Mouse (Mus musculus) neural tube, embryonic 13.5 days (tissue): ENCODE data around the gene Ndufa4l2. TPM values are rescaled to one million over a fixed set of nuclear protein-coding genes. Genes with fewer than 3 reads are reported as not detected.

Experiments used
- ATAC-seq: fragments of 200-750 bp; cut with Nextera tagmentation; 2 replicates; pipeline ENCODE4 v1.8.0; 2017; ENCODE audit warnings: low read depth, mild to moderate bottlenecking, moderate TSS enrichment, moderate library complexity
- H3K27ac ChIP-seq: fragments of 300-500 bp; sonication (generic); replicated peaks from 2 replicates; pipeline ENCODE4 v1.5.1; 2015; ENCODE audit warnings: moderate library complexity, mild to moderate bottlenecking, inconsistent platforms
- H3K27me3 ChIP-seq: fragments of 300-500 bp; sonication (generic); 2 replicates; pipeline ENCODE4 v1.6.1; 2015; ENCODE audit warnings: mild to moderate bottlenecking, inconsistent platforms
- H3K36me3 ChIP-seq: fragments of 300-500 bp; sonication (generic); 2 replicates; pipeline ENCODE4 v1.6.1; 2015; ENCODE audit warnings: mild to moderate bottlenecking, inconsistent platforms
- H3K4me1 ChIP-seq: fragments of 300-500 bp; sonication (generic); replicated peaks from 2 replicates; pipeline ENCODE4 v1.6.1; 2015; ENCODE audit warnings: inconsistent platforms
- H3K4me2 ChIP-seq: fragments of 300-500 bp; sonication (generic); 2 replicates; pipeline ENCODE4 v1.6.1; 2015; ENCODE audit warnings: inconsistent platforms, mild to moderate bottlenecking, moderate library complexity
- H3K4me3 ChIP-seq: fragments of 300-500 bp; sonication (generic); 2 replicates; pipeline ENCODE4 v1.5.1; 2015; ENCODE audit warnings: mild to moderate bottlenecking, inconsistent platforms
- H3K9ac ChIP-seq: fragments of 300-500 bp; sonication (generic); 2 replicates; pipeline ENCODE4 v1.6.1; 2015; ENCODE audit warnings: moderate library complexity, mild to moderate bottlenecking, inconsistent platforms
- H3K9me3 ChIP-seq: fragments of 300-500 bp; sonication (generic); 2 replicates; pipeline ENCODE4 v1.6.1; 2016; ENCODE audit warnings: inconsistent platforms
- WGBS: fragments of 180-500 bp; shearing (Covaris S2); methylation state at CpG from one replicate; pipeline ENCODE4 v1.1.7; 2015; 5-methylcytosine and 5-hydroxymethylcytosine counted together
- polyA plus RNA-seq: library from polyadenylated mRNA; unstranded; fragments of >200 nt; fragmentation: Nextera tagmentation; extraction: Ambion mirVana; gene quantifications from 2 replicates; pipeline ENCODE4 v1.2.1, GENCODE M21; 2015

Ndufa4l2 gene
- polyA plus RNA-seq, 1 experiment from 2014 or later: 10.6 TPM

DNA sequence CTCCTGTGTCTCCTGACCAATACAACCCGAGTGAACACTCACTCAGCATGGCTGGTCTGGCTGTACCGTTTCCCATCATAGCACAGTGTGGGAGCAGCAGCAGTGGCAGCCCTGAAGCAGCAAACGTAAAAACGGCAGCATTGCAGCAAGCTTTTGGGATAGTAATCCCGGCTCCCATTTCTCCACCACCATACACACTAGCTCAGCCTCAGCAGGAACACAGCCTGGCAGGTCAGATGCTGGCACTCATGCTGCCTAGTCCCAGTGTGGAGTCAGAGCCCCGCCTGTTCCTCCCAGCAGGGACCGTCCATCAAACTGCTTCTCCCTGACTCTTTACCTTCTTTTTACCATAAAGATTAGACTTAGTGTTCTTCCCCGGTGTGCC, 23.6 kb upstream of the Ndufa4l2 start:
- H3K9ac ChIP-seq: peak overlapping the region; percentile 41; the same call in 1 of the 2 replicates
- 58% methylated on average over 8 of the region's 8 CpGs for WGBS
- no peak overlapping the region for H3K4me3 ChIP-seq
- ATAC-seq: peak; percentile 20; the same call in 1 of the 2 replicates
- H3K9me3 ChIP-seq: no peaks in the 10 kb centered on the region
- H3K27ac ChIP-seq: peak overlapping the region; percentile 80
- peaks cover 79% of the 10 kb centered on the region for H3K36me3 ChIP-seq
- H3K27me3 ChIP-seq: no peaks in the 10 kb centered on the region
- H3K4me2 ChIP-seq: no peak overlapping the region
- peaks cover 48% of the 10 kb centered on the region for H3K4me1 ChIP-seq

GRCm38 (mm10) chr10:127492118-127492517, 22.6 kb upstream of the Ndufa4l2 start:
- WGBS: 87% methylated on average over 3 of the region's 3 CpGs
- Histone ChIP-seq H3K9me3 (no peaks in the 10 kb centered on the region), H3K36me3 (peaks cover 82% of the 10 kb centered on the region), H3K27me3 (no peaks in the 10 kb centered on the region), H3K4me2 (no peak overlapping the region), H3K9ac (no peak overlapping the region), H3K4me1 (peaks cover 48% of the 10 kb centered on the region), H3K27ac (peak overlapping the region; percentile 80; the same call in 1 of the 2 replicates), H3K4me3 (no peak overlapping the region)
- no peak for ATAC-seq

GRCm38 (mm10) chr10:127496156-127496555, 18.6 kb upstream of the Ndufa4l2 start:
- H3K4me3 ChIP-seq: no peak overlapping the region
- H3K27ac ChIP-seq: no peak overlapping the region
- peaks cover 11% of the 10 kb centered on the region for H3K4me1 ChIP-seq
- peaks cover 91% of the 10 kb centered on the region for H3K36me3 ChIP-seq
- H3K4me2 ChIP-seq: no peak overlapping the region
- H3K9ac ChIP-seq: no peak overlapping the region
- 94% methylated on average over 3 of the region's 3 CpGs for WGBS
- H3K9me3 ChIP-seq: no peaks in the 10 kb centered on the region
- H3K27me3 ChIP-seq: no peaks in the 10 kb centered on the region
- ATAC-seq: no peak

DNA sequence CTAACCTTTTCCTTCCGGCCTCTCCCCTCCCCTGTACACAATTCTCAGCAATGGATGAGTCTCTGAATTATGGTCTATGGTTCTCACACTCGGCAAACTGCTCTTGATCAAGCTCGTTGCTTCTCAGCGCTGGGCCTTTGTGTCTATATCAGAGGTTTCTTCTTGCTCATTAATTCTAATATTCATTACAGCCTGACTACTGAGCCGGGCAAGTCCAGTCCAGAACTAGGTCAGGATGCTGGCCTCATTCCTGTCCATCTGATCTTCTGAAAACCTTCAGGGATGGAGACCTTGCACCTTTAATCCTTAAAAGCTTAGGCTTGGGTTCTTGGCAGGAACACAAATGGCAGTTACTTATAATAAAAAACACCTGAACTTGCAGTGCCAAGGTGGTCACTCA, 15.3 kb upstream of the Ndufa4l2 start:
- ATAC-seq: no peak
- H3K4me1 ChIP-seq: no peaks in the 10 kb centered on the region
- no peak overlapping the region for H3K9ac ChIP-seq
- no peak overlapping the region for H3K4me3 ChIP-seq
- H3K9me3 ChIP-seq: no peaks in the 10 kb centered on the region
- no peak overlapping the region for H3K4me2 ChIP-seq
- no peak overlapping the region for H3K27ac ChIP-seq
- H3K27me3 ChIP-seq: no peaks in the 10 kb centered on the region
- peaks cover 76% of the 10 kb centered on the region for H3K36me3 ChIP-seq
- WGBS: 83% methylated on average over 5 of the region's 5 CpGs

DNA sequence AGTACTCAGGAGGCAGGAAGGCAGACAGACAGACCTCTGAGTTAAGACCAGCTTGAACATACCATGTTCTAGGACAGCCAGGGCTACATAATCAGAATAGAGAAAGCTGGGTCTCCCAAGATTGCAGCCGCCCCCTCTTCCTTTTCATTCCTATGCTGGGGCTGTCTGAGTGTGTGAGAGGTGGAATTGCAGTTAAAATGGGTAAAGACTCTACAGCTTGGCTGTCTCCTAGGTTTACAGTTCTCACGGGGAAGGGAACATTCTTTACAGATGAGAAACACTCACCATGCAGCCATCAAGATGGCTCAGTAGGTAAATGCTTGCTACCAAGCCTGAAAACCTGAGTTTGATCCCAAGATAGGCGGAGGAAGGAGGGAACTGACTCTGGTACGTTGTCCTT, 14.7 kb upstream of the Ndufa4l2 start:
- H3K36me3 ChIP-seq: peaks cover 72% of the 10 kb centered on the region
- no peak overlapping the region for H3K9ac ChIP-seq
- H3K27me3 ChIP-seq: no peaks in the 10 kb centered on the region
- H3K9me3 ChIP-seq: no peaks in the 10 kb centered on the region
- no peak overlapping the region for H3K4me2 ChIP-seq
- no peak for ATAC-seq
- 93% methylated on average over 4 of the region's 4 CpGs for WGBS
- no peak overlapping the region for H3K4me3 ChIP-seq
- no peaks in the 10 kb centered on the region for H3K4me1 ChIP-seq
- H3K27ac ChIP-seq: no peak overlapping the region

DNA sequence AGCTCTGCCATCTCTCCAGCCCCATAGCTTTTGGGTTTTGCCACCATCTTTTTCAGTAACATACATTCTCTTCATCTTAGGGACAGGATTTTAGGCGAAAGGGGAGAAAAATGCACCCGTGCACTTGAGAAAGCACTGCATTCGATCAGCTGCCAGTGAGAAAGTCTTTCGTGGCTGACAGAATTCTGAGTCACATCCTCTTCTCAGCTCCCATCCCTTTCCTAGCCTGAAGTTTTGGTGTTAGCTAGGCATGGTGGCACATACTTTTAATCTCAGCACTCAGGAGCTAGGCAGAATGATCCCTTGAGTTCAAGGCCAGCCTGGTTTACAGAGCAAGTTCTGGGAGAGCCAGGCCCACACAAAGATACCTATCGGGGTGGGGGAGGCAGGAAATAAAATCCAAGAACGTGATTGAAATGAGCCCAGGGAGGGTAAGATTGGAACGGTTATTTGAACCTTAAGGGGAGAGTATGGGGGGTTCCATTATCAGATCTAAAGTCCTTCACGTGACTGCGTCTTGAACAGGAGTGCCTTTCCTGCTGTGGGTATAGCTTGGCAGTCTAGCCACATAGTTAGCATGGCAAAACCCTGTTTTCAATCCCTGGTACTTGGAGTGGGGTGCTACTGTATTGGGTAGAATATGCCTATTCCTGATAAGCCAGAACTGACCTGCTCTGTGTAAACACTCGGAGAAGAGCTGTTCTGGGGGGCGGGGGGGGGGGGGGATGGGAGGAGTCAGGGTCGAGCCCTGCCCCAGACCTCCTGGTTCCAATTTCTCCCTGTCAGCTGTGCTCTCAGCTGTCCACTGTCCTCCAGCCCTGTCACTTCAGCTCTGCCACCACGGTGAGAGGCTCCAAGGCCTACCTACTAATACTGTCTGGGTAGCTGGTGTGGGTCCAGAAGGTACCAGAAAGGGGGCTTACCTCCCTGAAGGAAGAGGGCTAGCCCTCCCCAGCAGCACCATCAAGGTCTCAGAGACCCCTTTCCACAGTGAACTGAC, 13.6 kb upstream of the Ndufa4l2 start, which contains the start of gene Stac3:
Gene Stac3, plus strand, starts transcription at position 793 of the 1,000 bp plus-strand sequence.
- ATAC-seq: no peak
- peaks cover 67% of the 10 kb centered on the region for H3K36me3 ChIP-seq

DNA sequence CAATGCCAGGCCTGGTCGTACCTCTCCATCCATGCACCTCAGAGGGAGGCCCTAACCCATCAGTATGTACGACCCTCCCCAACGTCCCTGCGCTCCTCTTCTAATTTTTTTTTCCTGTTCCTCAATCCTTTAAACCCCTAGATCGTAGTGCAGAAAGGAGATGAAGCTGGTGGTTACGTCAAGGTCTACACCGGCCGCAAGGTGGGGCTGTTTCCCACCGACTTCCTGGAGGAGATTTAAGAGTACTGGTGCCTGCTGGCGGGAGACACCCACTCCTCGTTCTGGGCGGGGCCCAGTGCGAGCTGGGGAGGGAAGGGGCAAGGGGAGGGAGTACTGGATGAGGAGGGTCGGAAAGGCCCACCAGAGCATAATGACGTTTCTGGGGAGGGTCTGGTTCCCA, 6.5 kb upstream of the Ndufa4l2 start:
- H3K4me3 ChIP-seq: no peak overlapping the region
- H3K9me3 ChIP-seq: no peaks in the 10 kb centered on the region
- peaks cover 56% of the 10 kb centered on the region for H3K4me1 ChIP-seq
- 2% methylated on average over 15 of the region's 15 CpGs for WGBS
- 0 out of 2 replicates have a peak overlapping the region, but pooled peaks have one; percentile 35 for H3K9ac ChIP-seq
- peaks cover 23% of the 10 kb centered on the region for H3K27me3 ChIP-seq
- H3K4me2 ChIP-seq: peak overlapping the region; percentile 83
- no peak for ATAC-seq
- peak overlapping the region; percentile 99 for H3K27ac ChIP-seq
- peaks cover 19% of the 10 kb centered on the region for H3K36me3 ChIP-seq

More for the DNA sequence above, 13.6 kb upstream of the Ndufa4l2 start, which contains the start of gene Stac3:
- peaks cover 1% of the 10 kb centered on the region; the same call in 1 of the 2 replicates for H3K27me3 ChIP-seq
- no peak within 1 kb of the TSS for H3K9ac ChIP-seq
- H3K9me3 ChIP-seq: no peaks in the 10 kb centered on the region
- H3K4me3 ChIP-seq: no peak within 1 kb of the TSS
- H3K4me1 ChIP-seq: no peaks in the 10 kb centered on the region
- no peak within 1 kb of the TSS for H3K4me2 ChIP-seq
- WGBS: 80% methylated on average over 13 of the region's 13 CpGs
- H3K27ac ChIP-seq: no peak within 1 kb of the TSS

DNA sequence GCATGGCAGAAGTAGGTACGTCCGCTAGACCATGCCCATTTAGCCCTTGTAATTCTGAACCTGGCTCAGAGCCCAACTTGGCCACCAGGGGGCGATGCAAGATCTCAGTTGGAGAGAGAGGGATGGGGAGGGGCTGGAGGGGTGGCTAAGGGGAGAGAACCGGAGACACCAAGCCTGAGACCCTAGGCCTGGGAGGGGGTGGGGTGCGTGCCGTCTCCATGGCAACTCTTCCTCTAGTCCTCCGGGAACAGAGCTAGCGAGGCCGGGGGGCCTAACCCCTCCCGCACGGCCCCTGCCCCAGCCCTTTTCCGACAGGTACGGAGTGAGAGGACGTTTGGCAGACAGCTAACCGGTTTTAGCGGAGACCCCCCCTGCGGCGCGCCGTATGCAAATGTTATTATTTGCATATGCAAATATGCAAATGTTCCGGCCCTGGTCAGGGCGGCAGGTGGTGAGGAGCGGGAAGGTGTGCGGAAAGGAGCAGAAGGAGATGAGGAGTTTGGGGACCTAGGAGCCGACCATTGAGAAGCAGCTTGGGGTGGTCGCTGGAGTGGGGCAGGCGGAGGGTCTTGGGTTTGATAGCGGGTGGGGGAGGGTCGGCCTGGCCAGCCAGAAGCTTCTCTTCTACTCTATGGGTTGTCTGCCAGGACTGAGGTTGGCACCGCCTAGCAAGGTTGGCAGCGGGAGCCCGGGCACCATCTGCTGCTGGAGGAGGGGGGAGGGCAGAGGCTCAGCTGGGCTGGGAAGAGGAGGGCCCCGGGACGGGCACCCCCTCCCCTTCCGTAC, 5.5 kb upstream of the Ndufa4l2 start:
- 1% methylated on average over 35 of the region's 35 CpGs for WGBS
- H3K27me3 ChIP-seq: peaks cover 28% of the 10 kb centered on the region
- peaks cover 66% of the 10 kb centered on the region for H3K4me1 ChIP-seq
- ATAC-seq: peak; percentile 73
- peak overlapping the region; percentile 99 for H3K27ac ChIP-seq
- H3K4me3 ChIP-seq: peak overlapping the region; percentile 41
- peak overlapping the region; percentile 81 for H3K9ac ChIP-seq
- peaks cover 9% of the 10 kb centered on the region for H3K36me3 ChIP-seq
- peak overlapping the region; percentile 83 for H3K4me2 ChIP-seq
- H3K9me3 ChIP-seq: no peaks in the 10 kb centered on the region

DNA sequence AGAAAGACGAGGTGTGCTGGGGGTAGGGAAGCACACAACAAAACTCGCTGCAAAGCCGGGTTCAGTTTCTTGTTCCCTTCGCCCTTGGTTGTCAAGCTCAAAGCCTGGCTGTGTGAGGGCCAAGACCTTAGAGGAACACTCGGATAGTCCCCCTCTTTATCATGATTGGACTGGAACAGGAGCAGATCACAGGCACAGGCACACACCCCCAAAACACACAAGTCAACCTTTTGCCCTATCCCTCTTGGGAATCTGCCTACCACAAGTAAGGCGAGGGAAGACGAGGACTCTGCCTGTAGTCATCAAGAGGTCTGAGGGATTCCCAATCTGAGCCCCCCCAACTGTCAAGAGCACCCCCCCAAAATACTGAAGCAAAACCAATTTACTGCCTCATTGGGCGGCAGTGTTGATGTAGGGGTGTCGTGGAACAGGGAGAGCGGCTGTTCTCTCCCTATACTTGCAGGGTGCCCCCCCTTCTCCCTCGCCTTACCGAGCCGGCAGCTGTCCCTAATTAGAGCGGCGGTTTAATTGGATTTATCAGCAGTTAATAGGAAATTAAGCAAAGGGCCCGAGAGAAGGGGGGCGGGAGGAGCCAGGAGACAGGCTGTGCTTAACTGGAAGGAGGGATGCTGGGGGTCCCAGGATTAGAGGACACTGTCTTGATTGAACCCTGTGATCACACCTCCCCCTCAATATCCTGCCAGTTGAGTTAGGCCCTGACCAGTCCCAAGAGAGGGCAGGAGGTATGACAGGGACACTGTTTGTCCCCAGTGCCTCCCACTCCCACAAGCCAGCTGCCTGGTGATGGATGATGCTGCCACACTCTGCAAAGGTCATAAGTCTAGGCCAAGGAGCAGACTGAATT, 4.7 kb upstream of the Ndufa4l2 start:
- peak overlapping the region; percentile 99 for H3K27ac ChIP-seq
- peaks cover 5% of the 10 kb centered on the region; the same call in 1 of the 2 replicates for H3K36me3 ChIP-seq
- peaks cover 74% of the 10 kb centered on the region for H3K4me1 ChIP-seq
- peak overlapping the region; percentile 42 for H3K4me3 ChIP-seq
- peak overlapping the region; percentile 81 for H3K9ac ChIP-seq
- WGBS: 2% methylated on average over 17 of the region's 17 CpGs
- peak; percentile 16 for ATAC-seq
- H3K4me2 ChIP-seq: peak overlapping the region; percentile 83
- H3K9me3 ChIP-seq: no peaks in the 10 kb centered on the region
- peaks cover 36% of the 10 kb centered on the region for H3K27me3 ChIP-seq

DNA sequence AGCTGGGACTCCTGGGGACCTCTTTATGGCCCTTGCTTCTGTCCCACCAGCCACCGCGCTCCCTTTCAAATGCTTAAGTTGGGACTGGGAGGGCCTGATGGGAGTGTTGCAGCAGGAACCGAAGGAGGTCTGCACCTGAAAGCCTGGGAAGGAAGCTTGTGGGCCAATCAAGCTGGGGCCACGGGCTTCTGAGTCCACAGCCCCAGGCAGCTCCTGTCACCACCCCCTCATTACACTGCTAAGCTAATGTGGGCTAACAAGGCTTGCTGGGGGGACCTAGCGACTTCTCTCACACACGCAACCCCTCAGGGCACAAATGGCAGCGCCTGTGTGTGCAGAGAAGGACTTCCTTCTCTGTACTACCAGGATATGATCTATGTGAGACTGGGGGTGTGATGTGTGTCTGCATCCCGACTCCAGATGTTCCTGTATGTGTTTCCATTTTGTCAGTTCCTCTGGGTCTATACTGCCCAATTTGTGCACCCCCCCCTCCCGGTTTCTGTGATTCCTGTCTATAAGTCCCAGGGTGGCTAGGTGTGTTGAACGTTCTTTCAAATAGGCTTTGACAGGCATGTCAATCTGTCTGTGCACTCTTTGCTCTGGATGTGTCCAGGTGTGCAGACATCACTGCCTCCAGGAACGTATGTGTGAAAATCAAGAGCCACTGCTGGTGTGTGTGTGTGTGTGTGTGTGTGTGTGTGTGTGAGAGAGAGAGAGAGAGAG, 3.7 kb upstream of the Ndufa4l2 start:
- peaks cover 84% of the 10 kb centered on the region for H3K4me1 ChIP-seq
- H3K9ac ChIP-seq: peak overlapping the region; percentile 81
- H3K27me3 ChIP-seq: peaks cover 46% of the 10 kb centered on the region
- H3K36me3 ChIP-seq: no peaks in the 10 kb centered on the region
- no peaks in the 10 kb centered on the region for H3K9me3 ChIP-seq
- H3K4me3 ChIP-seq: peak overlapping the region; percentile 42
- 5% methylated on average over 11 of the region's 11 CpGs for WGBS
- H3K27ac ChIP-seq: peak overlapping the region; percentile 99
- no peak for ATAC-seq
- peak overlapping the region; percentile 83 for H3K4me2 ChIP-seq
